Mouse (Mus musculus): ENCODE data around the gene Vmn1r66.
"Not testable (repeated sequence)": the region's sequence is repeated elsewhere in the genome, so short reads cannot be mapped to it uniquely, and the experiment has no call there.

Gene Vmn1r66

GRCm38 (mm10) chr7:10277906-10278305, at the start of gene Vmn1r66:
Gene Vmn1r66, minus strand, starts transcription at chr7:10278006.
- DNase-seq (ENCODE audit: extremely low read depth, low read depth) = no peak

GRCm38 (mm10) chr7:10325462-10325861, 47.7 kb upstream of the Vmn1r66 start:
- DNase-seq (ENCODE audit: extremely low read depth, low read depth) = not testable (repeated sequence)

GRCm38 (mm10) chr7:10252075-10252474, 25.7 kb downstream of the Vmn1r66 start:
- DNase-seq (ENCODE audit: extremely low read depth, low read depth) = no peak

GRCm38 (mm10) chr7:10249146-10249545, 28.7 kb downstream of the Vmn1r66 start:
- DNase-seq (ENCODE audit: extremely low read depth, low read depth) = no peak
